Mouse (Mus musculus) lung, postnatal 36 days (tissue): ENCODE results near the gene Atp5f1.

Experiments
- DNase-seq: peaks from one replicate; pipeline ENCODE4 v3.0.0; 2022; ENCODE audit warnings: mixed read lengths

The Atp5f1 gene

DNA sequence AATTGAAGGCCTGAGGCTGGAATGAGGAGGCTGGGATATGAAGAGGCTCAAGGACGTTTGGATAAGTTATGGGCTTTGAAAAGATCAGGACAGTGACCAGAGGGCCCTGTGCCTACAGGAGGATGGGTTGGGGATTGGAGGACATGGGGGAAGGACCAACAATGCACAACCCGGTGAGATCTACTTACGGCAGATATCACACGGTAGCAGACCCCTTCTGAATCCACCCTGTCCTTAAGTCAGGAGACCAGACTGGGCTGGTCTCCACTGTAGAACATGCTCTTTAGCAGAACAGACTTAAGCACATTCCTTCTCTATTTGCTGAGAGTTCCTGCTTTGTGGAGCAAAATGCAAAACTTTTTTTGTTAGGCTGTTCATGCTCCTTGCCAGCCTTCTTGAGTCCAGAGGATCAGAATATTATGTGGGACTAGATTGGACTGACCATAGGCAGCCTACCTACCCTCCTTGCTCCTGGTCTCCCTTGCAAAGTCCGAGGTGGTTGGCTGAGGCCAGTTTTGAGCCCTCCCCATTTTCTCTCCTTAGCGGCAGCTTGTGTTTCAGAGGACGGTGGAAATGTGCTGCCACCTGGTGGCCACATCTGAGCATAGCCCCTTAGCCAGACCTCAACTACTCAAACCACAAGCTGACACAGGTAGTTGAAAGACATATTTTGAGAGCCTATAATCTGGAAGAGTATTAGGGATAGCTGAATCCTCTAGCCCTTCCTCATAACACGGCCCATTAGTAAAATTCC lies 60.3 kb downstream of the Atp5f1 start:
- DNase-seq = peak; percentile 90

DNA sequence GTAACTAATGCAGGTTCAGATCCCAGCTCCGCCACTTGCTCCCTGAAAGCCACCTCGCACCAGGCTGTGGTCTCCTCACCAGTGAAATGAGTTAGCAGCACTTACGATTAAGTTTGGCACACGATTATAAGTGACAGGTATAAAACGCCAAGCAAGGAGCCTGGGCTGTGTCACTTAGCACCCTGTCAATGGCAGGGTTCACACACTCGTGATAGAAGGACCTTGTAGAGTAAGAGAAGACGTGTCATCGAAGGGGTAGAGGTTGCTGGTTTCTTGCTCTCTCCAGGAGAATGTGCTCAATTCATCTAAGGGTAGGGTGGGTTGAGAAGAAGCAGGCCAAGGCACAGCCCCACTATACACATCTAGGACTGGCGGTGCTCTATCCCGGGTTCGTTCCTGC lies 61.0 kb downstream of the Atp5f1 start:
- DNase-seq = no peak

DNA sequence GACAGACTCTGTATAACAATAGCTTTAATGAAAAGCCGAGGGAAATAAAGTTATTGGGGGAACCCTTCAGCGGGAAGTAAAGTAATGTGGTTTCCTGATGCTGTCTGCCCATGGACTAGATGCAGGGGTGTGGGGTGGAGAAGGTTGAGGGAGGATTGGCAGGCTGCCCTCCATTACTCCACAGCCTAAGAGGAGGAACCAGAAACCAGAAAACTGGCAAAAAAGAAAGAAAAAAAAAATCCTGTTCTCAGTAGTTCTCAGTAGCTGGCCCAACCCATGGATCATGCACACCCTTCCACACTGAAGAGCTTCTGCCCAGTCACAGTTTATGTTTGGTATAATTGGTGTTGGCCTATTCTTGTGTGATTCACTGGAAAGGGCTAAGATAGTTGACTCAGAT lies 61.6 kb downstream of the Atp5f1 start:
- DNase-seq = peak; percentile 69

DNA sequence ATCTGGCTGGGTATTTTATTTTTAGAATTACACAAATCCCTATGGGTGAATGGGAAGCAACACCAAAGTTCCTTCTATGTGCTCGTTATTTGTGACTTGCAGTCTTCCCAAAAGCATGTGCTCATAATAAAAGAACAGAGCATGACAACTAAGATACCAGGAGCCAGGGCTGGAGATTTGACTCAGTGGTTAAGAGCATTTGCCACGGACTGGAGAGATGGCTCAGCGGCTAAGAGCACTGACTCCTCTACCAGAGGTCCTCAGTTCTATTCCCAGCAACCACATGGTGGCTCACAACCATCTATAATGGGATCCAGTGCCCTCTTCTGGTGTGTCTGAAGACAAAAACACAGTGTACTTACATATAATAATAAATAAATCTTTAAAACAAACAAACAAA lies 63.1 kb downstream of the Atp5f1 start:
- no peak for DNase-seq

DNA sequence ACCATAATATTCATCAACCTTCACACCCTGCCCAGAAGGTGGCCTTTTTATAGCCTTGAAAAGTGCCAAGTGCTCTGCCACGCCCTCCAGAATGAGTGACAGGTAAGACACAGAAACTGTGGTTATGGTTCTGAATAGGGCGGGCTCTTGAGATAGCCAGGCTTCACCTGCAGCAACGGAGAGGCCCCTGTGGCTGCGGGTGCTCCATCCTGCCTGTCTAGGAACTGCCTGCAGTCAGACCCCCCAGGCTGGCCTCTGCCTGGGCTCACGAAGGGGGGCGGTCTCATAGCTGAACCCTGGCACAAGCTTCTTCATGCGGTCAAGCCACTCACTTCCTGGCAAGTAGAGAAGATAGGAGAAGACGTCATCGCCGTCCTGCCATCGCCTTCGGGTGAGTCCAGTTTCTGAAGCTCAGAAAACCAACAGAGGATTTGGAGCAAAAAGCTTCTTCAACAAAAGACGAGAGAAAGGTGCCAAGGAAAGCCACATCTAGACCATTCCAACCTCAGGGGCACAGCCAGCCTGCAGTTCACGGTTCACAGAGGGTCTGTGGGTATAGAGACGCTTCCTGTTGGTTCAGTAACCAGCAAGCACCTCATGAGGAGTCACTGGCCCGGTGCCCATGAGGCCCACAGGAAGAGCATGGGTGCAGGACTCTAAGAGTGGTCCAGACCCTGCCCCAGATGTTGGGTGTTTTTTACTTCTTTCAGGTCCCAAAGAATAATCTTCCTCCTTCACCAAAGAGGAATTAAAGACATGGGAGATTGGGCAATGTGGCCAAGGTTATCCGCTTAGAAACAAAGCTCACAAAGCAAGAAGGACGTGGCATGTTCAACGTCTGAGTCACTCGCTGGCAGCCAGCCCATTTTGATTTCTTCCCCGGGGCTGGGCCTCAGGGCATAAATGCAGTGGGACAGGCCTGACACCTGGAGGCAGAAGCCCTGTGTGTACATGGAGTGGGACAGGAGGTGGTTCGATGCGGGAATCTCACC lies 65.0 kb downstream of the Atp5f1 start:
- peak; percentile 98 for DNase-seq

DNA sequence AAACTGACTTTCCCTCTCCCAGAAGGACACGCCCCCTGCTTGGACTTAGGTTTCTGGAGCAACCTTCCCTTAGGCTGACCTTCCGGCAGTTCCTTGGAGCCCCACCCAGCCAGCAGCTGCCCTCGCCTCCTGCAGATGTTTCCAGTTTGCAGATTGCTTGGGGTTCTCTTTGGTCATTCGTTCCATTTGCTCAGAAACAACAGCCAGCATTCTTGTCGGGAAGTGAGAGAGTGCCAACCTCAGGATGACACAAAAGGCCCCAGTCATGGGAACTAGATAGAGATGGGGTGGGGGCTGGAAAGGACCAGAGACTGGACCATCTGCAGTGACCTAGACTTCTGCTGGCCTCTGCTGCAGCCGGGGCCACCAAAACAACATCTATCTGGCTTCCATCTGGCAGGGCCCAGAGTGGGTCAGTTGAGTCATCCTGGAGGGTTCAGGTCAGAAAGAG lies 65.9 kb downstream of the Atp5f1 start:
- DNase-seq = peak; percentile 75
